Mouse (Mus musculus): Measurements from ENCODE around the gene 4930548H24Rik. TPM values are rescaled to one million over a fixed set of nuclear protein-coding genes. Genes with fewer than 3 reads are reported as not detected.

The 4930548H24Rik gene
- polyA plus RNA-seq, 1 experiment from 2014 or later: not detected

Other genes with a start within 250 kb of the 4930548H24Rik start
- 124 and 125 TPM in 2 replicates for gene Nrbp1, start 244.9 kb upstream of the 4930548H24Rik start, polyA plus RNA-seq (2014; fragmentation: Nextera tagmentation; extraction: Ambion mirVana)
- gene Gm9970, start 244.5 kb upstream of the 4930548H24Rik start, polyA plus RNA-seq (2014; fragmentation: Nextera tagmentation; extraction: Ambion mirVana): 0.41 and 1.1 TPM in 2 replicates
- 4.8 and 5.4 TPM in 2 replicates for gene Krtcap3, start 234.0 kb upstream of the 4930548H24Rik start, polyA plus RNA-seq (2014; fragmentation: Nextera tagmentation; extraction: Ambion mirVana)
- 22.3 and 28.5 TPM in 2 replicates for gene Ift172, start 194.6 kb upstream of the 4930548H24Rik start, polyA plus RNA-seq (2014; fragmentation: Nextera tagmentation; extraction: Ambion mirVana)
- 21.7 and 22.8 TPM in 2 replicates for gene Fndc4, start 189.7 kb upstream of the 4930548H24Rik start, polyA plus RNA-seq (2014; fragmentation: Nextera tagmentation; extraction: Ambion mirVana)
- gene Gckr, start 188.3 kb upstream of the 4930548H24Rik start, polyA plus RNA-seq (2014; fragmentation: Nextera tagmentation; extraction: Ambion mirVana): not detected in 2 replicates
- 32.7 and 34.4 TPM in 2 replicates for gene Zfp512, start 33.3 kb upstream of the 4930548H24Rik start, polyA plus RNA-seq (2014; fragmentation: Nextera tagmentation; extraction: Ambion mirVana)
- 37.9 and 38.8 TPM in 2 replicates for gene Gpn1, start 9.0 kb downstream of the 4930548H24Rik start, polyA plus RNA-seq (2014; fragmentation: Nextera tagmentation; extraction: Ambion mirVana)
- gene Slc4a1ap, start 41.3 kb downstream of the 4930548H24Rik start, polyA plus RNA-seq (2014; fragmentation: Nextera tagmentation; extraction: Ambion mirVana): 17.6 and 19.5 TPM in 2 replicates
- 16.7 and 16.9 TPM in 2 replicates for gene Supt7l, start 42.1 kb downstream of the 4930548H24Rik start, polyA plus RNA-seq (2014; fragmentation: Nextera tagmentation; extraction: Ambion mirVana)
- 435 and 456 TPM in 2 replicates for gene Mrpl33, start 111.2 kb downstream of the 4930548H24Rik start, polyA plus RNA-seq (2014; fragmentation: Nextera tagmentation; extraction: Ambion mirVana)
- 3.6 and 4.5 TPM in 2 replicates for gene Rbks, start 211.9 kb downstream of the 4930548H24Rik start, polyA plus RNA-seq (2014; fragmentation: Nextera tagmentation; extraction: Ambion mirVana)
- 37.3 and 47.8 TPM in 2 replicates for gene Babam2, start 211.9 kb downstream of the 4930548H24Rik start, polyA plus RNA-seq (2014; fragmentation: Nextera tagmentation; extraction: Ambion mirVana)

Measured in heart, embryonic 14.5 days (tissue).